In the genomic region with DNA sequence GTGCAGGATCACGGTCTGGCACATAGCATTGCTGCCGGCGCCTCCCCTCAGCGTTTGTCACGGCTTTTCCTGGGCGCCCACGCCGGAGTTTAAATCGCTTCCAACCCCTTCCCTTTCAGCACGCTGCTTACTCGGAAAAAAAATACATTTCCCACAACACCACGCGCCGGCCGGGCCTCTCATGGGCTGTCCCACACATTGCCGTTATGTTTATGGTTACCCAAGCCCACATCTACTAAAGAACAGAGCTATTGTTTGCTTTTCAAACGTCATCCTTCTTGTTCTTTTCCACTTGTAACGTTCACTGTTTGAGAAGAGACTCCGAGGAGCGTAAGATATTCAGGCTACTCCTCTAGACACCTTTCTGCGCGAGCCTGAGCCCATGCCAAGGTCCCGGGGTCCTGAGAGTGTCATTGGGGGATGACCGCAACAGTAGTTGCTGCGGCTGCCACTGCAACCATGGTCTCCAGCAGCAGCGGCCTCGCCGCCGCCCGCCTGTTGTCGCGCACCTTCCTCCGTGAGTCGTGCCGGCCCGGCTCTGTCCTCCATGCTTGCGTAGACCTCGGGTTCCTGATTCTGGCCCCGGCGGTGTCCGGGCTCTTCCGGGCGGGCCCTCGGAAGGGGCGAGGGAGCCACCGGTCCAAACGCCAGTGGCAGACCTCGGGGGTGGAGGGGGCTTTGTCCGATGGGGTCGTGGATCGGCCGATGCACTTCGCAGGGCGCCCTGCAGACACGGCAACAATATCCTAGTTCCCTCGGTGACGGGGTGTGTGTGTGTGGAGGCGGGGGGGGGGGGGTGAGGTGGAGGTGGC, we compare ENCODE assay signal across 8 mouse cellular contexts. TPM values are rescaled to one million over a fixed set of nuclear protein-coding genes. Genes with fewer than 3 reads are reported as not detected.
DNase-seq lines count a peak whose midpoint lies in the region; ATAC-seq lines count a peak whose summit lies in the region.

A gene (plus strand): TSS at position 146 of the 812 bp plus-strand sequence.

- WGBS in forebrain, embryonic 11.5 days = under 1% methylated on average over 57 of the region's 58 CpGs
- WGBS in heart, embryonic 16.5 days = under 1% methylated on average over 57 of the region's 58 CpGs
- under 1% methylated on average over 58 of the region's 58 CpGs for WGBS in liver, embryonic 15.5 days (ENCODE audit: insufficient replicate concordance)
- WGBS in neural tube, embryonic 12.5 days = under 1% methylated on average over 58 of the region's 58 CpGs

- no peaks in the 10 kb centered on the region for H3K27me3 ChIP-seq in forebrain, embryonic 11.5 days (ENCODE audit: control insufficient read depth, insufficient read depth, low read length)
- no peaks in the 10 kb centered on the region for H3K27me3 ChIP-seq in heart, embryonic 16.5 days (ENCODE audit: control insufficient read depth, insufficient read depth, low read length)
- H3K27me3 ChIP-seq in liver, embryonic 15.5 days = no peaks in the 10 kb centered on the region
- H3K27me3 ChIP-seq in neural tube, embryonic 12.5 days (replicated peaks) = no peaks in the 10 kb centered on the region

- H3K9me3 ChIP-seq in forebrain, embryonic 11.5 days (ENCODE audit: control insufficient read depth, low read length) = no peaks in the 10 kb centered on the region
- no peaks in the 10 kb centered on the region; the same call in 1 of the 2 replicates for H3K9me3 ChIP-seq in heart, embryonic 16.5 days (replicated peaks; ENCODE audit: control insufficient read depth, low read length)
- no peaks in the 10 kb centered on the region for H3K9me3 ChIP-seq in liver, embryonic 15.5 days (replicated peaks)
- H3K9me3 ChIP-seq in neural tube, embryonic 12.5 days = no peaks in the 10 kb centered on the region

- H3K9ac ChIP-seq in forebrain, embryonic 11.5 days (ENCODE audit: low read length) = peak within 1 kb of the TSS; percentile 85
- H3K9ac ChIP-seq in heart, embryonic 16.5 days (ENCODE audit: low read length) = peak within 1 kb of the TSS; percentile 98
- H3K9ac ChIP-seq in liver, embryonic 15.5 days = peak within 1 kb of the TSS; percentile 88
- H3K9ac ChIP-seq in neural tube, embryonic 12.5 days = peak within 1 kb of the TSS; percentile 94

- peak; percentile 81 to 89 for DNase-seq in CD8-positive naive resting alpha-beta T cell, adult 2 months (ENCODE audit: low read depth in 2 of 2, low spot score in 2 of 2)
- peak; percentile 83 for DNase-seq in c-Kit-positive CD71-negative TER-119-negative erythroid progenitor cells, embryonic 14.5 days (ENCODE audit: low read depth)
- peak; percentile 86 for DNase-seq in forebrain, embryonic 11.5 days (ENCODE audit: low spot score)
- peak; percentile 89 to 91 for DNase-seq in kidney, postnatal 36 days
- DNase-seq in telencephalon, adult 2 months (ENCODE audit: low read depth, low spot score) = peak; percentile 86

- no peaks in the 10 kb centered on the region for H3K4me1 ChIP-seq in forebrain, embryonic 11.5 days (replicated peaks; ENCODE audit: control insufficient read depth, insufficient read depth, low read length)
- peaks cover 20% of the 10 kb centered on the region for H3K4me1 ChIP-seq in heart, embryonic 16.5 days (ENCODE audit: control insufficient read depth, insufficient read depth, low read length)
- H3K4me1 ChIP-seq in liver, embryonic 15.5 days (replicated peaks) = peaks cover 29% of the 10 kb centered on the region
- H3K4me1 ChIP-seq in neural tube, embryonic 12.5 days = peaks cover 10% of the 10 kb centered on the region

- H3K4me3 ChIP-seq in forebrain, embryonic 11.5 days (ENCODE audit: low read depth, low read length) = peak within 1 kb of the TSS; percentile 89
- peak within 1 kb of the TSS; percentile 93 for H3K4me3 ChIP-seq in heart, embryonic 16.5 days (ENCODE audit: low read length)
- peak within 1 kb of the TSS; percentile 94 for H3K4me3 ChIP-seq in liver, embryonic 15.5 days (replicated peaks)
- H3K4me3 ChIP-seq in neural tube, embryonic 12.5 days = peak within 1 kb of the TSS; percentile 76

- peak; percentile 97 for ATAC-seq in forebrain, embryonic 11.5 days (replicated peaks; ENCODE audit: low FRiP score)
- ATAC-seq in heart, embryonic 16.5 days (replicated peaks; ENCODE audit: extremely low read depth, insufficient read depth, low FRiP score) = peak; percentile 92
- peak; percentile 92 for ATAC-seq in liver, embryonic 15.5 days (ENCODE audit: insufficient read depth)
- peak; percentile 96 for ATAC-seq in neural tube, embryonic 12.5 days (ENCODE audit: low FRiP score, low read depth)

- H3K36me3 ChIP-seq in forebrain, embryonic 11.5 days (ENCODE audit: control insufficient read depth, insufficient read depth, low read length) = no peaks in the 10 kb centered on the region
- H3K36me3 ChIP-seq in heart, embryonic 16.5 days (ENCODE audit: control insufficient read depth, insufficient read depth) = no peaks in the 10 kb centered on the region
- H3K36me3 ChIP-seq in liver, embryonic 15.5 days (replicated peaks) = peaks cover 4% of the 10 kb centered on the region; the same call in 1 of the 2 replicates
- no peaks in the 10 kb centered on the region for H3K36me3 ChIP-seq in neural tube, embryonic 12.5 days

- H3K4me2 ChIP-seq in forebrain, embryonic 11.5 days (ENCODE audit: low read depth, low read length, severe bottlenecking) = peak within 1 kb of the TSS; percentile 72
- H3K4me2 ChIP-seq in heart, embryonic 16.5 days (ENCODE audit: low read depth, low read length) = peak within 1 kb of the TSS; percentile 80
- peak within 1 kb of the TSS; percentile 80 for H3K4me2 ChIP-seq in liver, embryonic 15.5 days
- peak within 1 kb of the TSS; percentile 78 for H3K4me2 ChIP-seq in neural tube, embryonic 12.5 days (replicated peaks)

- H3K27ac ChIP-seq in forebrain, embryonic 11.5 days (ENCODE audit: low read depth, low read length) = no peak within 1 kb of the TSS
- peak within 1 kb of the TSS; percentile 88 for H3K27ac ChIP-seq in heart, embryonic 16.5 days (ENCODE audit: low read length)
- H3K27ac ChIP-seq in liver, embryonic 15.5 days (replicated peaks) = peak within 1 kb of the TSS; percentile 74
- H3K27ac ChIP-seq in neural tube, embryonic 12.5 days = peak within 1 kb of the TSS; percentile 23; the same call in 1 of the 2 replicates

RNA-seq across cellular contexts. Expression of the gene that starts here (rescaled TPM):
- 146 and 158 TPM in 2 replicates for polyA plus RNA-seq in forebrain, embryonic 11.5 days (2014; fragmentation: Nextera tagmentation; extraction: Ambion mirVana)
- 349 and 351 TPM in 2 replicates for polyA plus RNA-seq in heart, embryonic 16.5 days (2015; fragmentation: Nextera tagmentation; extraction: Ambion mirVana)
- 130 and 131 TPM in 2 replicates for polyA plus RNA-seq in liver, embryonic 15.5 days (2015; fragmentation: Nextera tagmentation; extraction: Ambion mirVana)
- polyA plus RNA-seq in neural tube, embryonic 12.5 days (2016; fragmentation: Nextera tagmentation; extraction: Ambion mirVana) = 133 and 138 TPM in 2 replicates
